Mouse (Mus musculus) megakaryocyte, embryonic 14.5 days (primary cell): ENCODE measurements at regions not wholly inside any gene's neighbourhood (a gene's known extent, or its start where the extent isn't known, plus 50 kb on each side); places are given as distances from the start of the nearest gene placed in this dataset.

ENCODE experiments used
- H3K27me3 ChIP-seq: replicated peaks from 2 replicates; pipeline ENCODE3; 2012; ENCODE audit warnings: inconsistent platforms
- H3K36me3 ChIP-seq: replicated peaks from 2 replicates; pipeline ENCODE3; 2012; ENCODE audit warnings: low read length, inconsistent platforms, mixed read lengths
- H3K4me1 ChIP-seq: 2 replicates; pipeline ENCODE4 v1.6.1; 2012; ENCODE audit warnings: inconsistent platforms
- H3K4me3 ChIP-seq: replicated peaks from 2 replicates; pipeline ENCODE3; 2012; ENCODE audit warnings: moderate library complexity, mild to moderate bottlenecking, inconsistent platforms
- H3K9me3 ChIP-seq: 2 replicates; pipeline ENCODE4 v1.6.1; 2012; ENCODE audit warnings: inconsistent platforms
- FLI1 ChIP-seq: IDR thresholded peaks from 2 replicates; pipeline ENCODE4 v1.6.1; 2012; ENCODE audit warnings: low read length, inconsistent platforms, mixed read lengths
- GATA1 ChIP-seq: IDR thresholded peaks from 3 replicates; pipeline ENCODE4 v1.6.1; 2012; ENCODE audit warnings: mixed read lengths, low read length, inconsistent platforms, borderline replicate concordance

DNA sequence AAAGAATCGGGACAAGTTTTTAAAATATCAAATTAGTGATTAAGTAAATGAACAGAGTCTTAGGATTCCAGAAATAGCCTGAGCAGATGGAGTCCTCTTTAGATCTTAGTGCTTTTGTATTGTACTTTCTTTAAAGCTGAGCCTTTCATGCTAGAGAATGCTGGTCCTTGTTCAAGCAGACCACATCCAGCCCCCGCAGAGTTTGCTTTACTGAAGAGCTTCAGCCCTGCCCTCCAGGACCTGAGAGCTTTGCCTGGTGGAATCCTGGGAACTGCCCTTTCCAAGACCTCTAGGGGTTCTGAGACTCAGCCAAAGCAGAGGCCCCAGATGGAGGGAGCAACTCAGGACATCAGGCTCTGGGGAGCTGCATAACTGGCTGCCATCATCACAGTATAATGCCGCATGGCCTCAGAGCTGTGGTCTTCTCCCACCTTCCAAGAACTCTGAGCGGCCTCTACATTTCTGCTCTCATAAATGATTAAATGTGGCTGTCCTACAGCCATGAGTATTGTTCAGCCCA, 153.6 kb upstream of the Sh3bp4 start:
- Histone ChIP-seq H3K9me3 (peaks cover 13% of the 10 kb centered on the region), H3K27me3 (no peaks in the 10 kb centered on the region), H3K36me3 (no peaks in the 10 kb centered on the region), H3K4me1 (no peaks in the 10 kb centered on the region), H3K4me3 (no peak overlapping the region)
- no peak for TF ChIP-seq FLI1
- no peak for TF ChIP-seq GATA1

DNA sequence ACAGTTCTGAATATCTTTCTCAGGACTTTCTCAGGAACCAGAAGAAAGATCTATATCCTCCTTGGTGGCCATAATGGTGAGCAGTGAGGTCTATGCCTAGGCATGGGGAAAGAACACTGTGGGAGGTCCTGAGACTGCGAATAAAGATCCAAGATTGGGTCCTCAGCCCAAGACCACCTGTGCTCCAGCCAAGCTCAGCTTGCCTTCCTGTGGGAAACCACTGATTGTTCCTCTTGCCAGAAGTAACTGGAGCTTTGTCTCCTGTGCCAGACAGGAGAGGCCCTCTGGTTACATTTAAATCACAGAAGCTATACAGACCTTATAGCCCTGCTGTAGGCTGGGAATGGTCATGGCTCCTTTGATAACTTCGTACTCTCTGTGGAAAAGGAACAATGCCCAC, 148.8 kb upstream of the Sh3bp4 start:
- Histone ChIP-seq H3K4me1 (no peaks in the 10 kb centered on the region), H3K4me3 (no peak overlapping the region), H3K36me3 (no peaks in the 10 kb centered on the region), H3K9me3 (peaks cover 17% of the 10 kb centered on the region), H3K27me3 (no peaks in the 10 kb centered on the region)
- TF ChIP-seq GATA1 (no peak), FLI1 (no peak)

DNA sequence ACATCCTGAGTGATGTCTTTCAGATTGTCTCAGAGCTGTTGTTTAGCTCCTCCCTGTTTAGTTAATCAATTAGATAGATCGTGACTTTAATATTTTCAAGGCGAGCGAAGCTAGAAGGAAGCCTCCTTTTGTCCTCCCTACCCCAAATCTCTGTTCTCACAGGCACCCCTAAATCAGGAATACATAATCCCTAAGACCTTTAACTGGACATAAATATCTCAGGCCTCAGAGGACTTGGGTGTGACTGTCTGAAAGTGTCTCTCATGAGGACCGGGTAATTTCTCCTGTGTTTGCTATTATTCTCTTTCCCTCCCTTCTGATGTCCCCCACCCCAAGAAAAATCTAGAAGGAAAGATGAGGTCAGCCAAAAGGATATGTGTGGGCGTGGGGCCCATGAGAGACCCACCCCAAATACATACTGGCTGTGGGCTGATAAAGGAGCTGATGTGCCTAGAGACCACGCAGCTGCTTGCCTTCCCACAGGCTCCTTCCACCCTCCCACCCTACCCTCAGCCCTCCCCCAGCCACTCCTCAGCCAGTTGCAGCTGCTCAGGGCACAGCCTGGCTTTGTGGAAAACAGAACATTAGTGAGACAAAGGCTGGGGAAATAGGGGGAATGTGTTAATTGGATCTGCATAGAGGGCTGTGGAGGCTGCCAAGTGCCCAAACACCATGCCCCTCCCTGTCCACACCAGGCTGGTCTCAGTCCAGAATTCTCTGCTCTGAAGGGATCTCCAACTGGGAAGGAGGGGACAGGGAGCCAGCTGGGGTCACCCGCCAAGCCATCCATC, 146.2 kb upstream of the Sh3bp4 start:
- H3K4me3 ChIP-seq = no peak overlapping the region
- TF ChIP-seq FLI1 = no peak
- no peak for TF ChIP-seq GATA1
- peaks cover 25% of the 10 kb centered on the region for H3K9me3 ChIP-seq
- H3K4me1 ChIP-seq = no peaks in the 10 kb centered on the region
- no peaks in the 10 kb centered on the region for H3K27me3 ChIP-seq
- no peaks in the 10 kb centered on the region for H3K36me3 ChIP-seq

DNA sequence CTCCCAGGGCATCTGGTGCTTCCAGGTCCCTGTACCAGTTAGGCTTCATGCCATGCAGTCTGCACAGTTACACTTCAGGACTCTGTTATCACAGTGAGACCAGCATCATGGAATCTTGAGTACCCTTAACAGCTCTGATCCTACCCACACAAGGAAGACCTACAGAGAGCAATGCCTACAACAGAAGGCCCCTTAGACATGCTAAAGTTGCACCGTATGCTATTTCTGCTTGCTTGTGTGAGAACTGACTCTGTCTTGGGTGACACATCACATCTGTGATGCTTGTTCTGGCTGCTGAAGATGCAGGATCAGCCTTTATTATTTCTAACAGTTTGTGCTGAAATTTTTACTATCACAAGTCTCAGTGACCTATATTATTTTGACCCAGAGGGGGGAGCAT, 135.0 kb upstream of the Sh3bp4 start:
- no peak for TF ChIP-seq GATA1

DNA sequence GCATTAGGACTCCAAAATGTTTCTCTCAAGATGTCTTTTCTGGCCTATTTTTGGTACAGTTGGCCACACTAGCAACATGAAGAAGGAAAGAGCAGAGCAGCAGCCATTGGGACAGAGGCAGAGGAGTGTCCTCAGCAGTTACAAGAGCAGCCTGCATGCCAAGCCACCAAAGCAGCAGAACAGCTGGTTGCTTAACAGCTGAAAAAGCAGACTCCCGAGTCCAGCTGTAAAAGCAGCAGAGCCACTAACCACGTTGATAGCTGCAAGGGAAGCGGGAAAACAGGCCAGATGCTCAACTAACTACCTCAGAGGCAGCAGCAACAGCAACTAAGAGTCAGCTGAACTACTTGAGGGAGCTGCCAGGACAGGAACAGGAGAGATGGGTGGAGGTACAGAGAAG, 134.4 kb upstream of the Sh3bp4 start:
- peaks cover 22% of the 10 kb centered on the region for H3K9me3 ChIP-seq
- no peak for TF ChIP-seq FLI1
- TF ChIP-seq GATA1 = no peak
- H3K36me3 ChIP-seq = no peaks in the 10 kb centered on the region
- no peaks in the 10 kb centered on the region for H3K27me3 ChIP-seq
- H3K4me3 ChIP-seq = no peak overlapping the region
- H3K4me1 ChIP-seq = no peaks in the 10 kb centered on the region

More for the DNA sequence above, 135.0 kb upstream of the Sh3bp4 start:
- Histone ChIP-seq H3K36me3 (no peaks in the 10 kb centered on the region), H3K27me3 (no peaks in the 10 kb centered on the region), H3K4me3 (no peak overlapping the region), H3K9me3 (peaks cover 23% of the 10 kb centered on the region), H3K4me1 (no peaks in the 10 kb centered on the region)

DNA sequence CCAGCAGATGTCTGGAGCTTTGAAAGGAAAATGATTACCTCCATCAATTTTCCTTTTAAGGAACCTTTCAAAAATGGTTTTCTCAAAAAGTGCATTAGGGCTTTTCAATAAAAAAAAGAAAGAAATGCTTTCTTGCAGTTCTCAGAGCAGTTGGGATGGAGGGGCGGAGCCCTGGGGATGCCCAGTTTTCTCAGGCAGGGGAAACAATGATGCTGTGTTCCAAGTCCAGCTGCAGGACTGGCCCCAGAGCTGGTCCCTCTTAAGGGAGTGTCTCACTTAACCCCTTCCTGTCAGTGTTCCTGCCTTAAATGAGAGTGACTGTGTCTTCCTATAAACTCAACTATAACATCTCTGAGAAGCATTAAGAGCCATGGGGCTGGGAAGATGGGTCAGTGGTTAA, 132.9 kb upstream of the Sh3bp4 start:
- no peak for TF ChIP-seq FLI1
- no peak for TF ChIP-seq GATA1
- Histone ChIP-seq H3K4me1 (no peaks in the 10 kb centered on the region), H3K4me3 (no peak overlapping the region), H3K27me3 (no peaks in the 10 kb centered on the region), H3K36me3 (no peaks in the 10 kb centered on the region), H3K9me3 (peaks cover 14% of the 10 kb centered on the region)

DNA sequence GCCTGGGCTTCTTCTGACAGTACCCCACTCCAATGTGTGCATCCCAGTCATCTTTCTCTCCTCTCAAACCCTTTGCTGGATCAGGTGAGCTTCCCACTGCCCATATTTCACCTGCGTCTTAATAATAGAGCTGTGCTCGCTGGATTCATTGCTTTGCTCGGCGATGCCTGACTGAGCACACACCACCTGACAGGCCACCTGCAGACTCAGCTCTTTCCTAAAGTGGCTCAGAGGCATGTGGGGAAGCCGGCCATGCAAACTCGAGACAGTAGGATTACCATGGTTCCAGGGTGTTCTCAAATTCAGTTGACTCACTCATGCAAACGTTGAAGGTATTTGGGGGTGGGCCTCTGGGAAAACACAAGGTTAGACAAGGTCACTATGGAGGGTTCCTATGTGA, 131.8 kb upstream of the Sh3bp4 start:
- Histone ChIP-seq H3K4me3 (no peak overlapping the region), H3K9me3 (peaks cover 6% of the 10 kb centered on the region), H3K36me3 (no peaks in the 10 kb centered on the region), H3K27me3 (no peaks in the 10 kb centered on the region), H3K4me1 (no peaks in the 10 kb centered on the region)
- no peak for TF ChIP-seq GATA1
- no peak for TF ChIP-seq FLI1

DNA sequence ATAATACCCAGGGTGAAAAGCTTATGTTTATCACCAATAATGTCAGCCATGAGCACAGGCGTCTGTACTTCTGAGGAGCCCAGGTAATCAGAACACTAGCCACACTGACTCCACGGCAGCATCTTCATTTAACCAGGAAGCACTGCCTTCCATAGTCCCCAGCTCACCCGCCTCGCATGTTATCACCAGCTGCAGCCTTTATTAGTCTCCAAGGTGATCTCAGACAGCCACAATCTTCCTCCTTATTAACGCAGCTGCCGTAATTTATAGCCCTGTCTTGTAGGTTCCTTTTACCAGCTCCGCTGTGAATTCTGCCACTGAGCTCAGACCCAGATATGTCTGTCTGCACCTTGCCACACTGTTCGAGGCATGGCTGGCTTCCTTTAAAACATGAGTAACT, 127.2 kb upstream of the Sh3bp4 start:
- no peak overlapping the region for H3K4me3 ChIP-seq
- H3K36me3 ChIP-seq = no peaks in the 10 kb centered on the region
- 0 out of 2 replicates have a peak, but pooled peaks cover 11% of the 10 kb centered on the region for H3K9me3 ChIP-seq
- TF ChIP-seq GATA1 (no peak), FLI1 (no peak)
- H3K4me1 ChIP-seq = no peaks in the 10 kb centered on the region
- no peaks in the 10 kb centered on the region for H3K27me3 ChIP-seq

DNA sequence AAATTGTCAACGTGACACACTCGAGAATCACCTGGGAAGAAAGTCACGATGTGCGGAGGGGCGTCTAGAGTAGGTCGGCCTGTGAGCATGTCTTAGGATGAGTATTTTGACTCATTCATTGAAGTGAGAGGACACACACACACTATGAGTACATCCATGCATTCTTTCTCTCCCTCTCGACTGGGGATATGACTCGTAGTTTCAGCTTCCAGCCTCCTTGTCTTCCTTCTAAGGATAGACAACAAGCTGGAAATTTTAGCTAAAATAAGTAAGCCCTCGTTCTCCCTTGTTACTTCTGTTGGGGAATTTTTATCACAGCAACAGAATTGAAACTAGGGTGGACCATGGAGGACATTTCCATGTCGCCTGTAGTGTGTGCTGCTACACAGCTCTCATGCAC, 124.3 kb upstream of the Sh3bp4 start:
- Histone ChIP-seq H3K27me3 (no peaks in the 10 kb centered on the region), H3K36me3 (no peaks in the 10 kb centered on the region), H3K4me1 (no peaks in the 10 kb centered on the region), H3K9me3 (peaks cover 28% of the 10 kb centered on the region), H3K4me3 (no peak overlapping the region)
- TF ChIP-seq FLI1 = no peak
- TF ChIP-seq GATA1 = no peak

DNA sequence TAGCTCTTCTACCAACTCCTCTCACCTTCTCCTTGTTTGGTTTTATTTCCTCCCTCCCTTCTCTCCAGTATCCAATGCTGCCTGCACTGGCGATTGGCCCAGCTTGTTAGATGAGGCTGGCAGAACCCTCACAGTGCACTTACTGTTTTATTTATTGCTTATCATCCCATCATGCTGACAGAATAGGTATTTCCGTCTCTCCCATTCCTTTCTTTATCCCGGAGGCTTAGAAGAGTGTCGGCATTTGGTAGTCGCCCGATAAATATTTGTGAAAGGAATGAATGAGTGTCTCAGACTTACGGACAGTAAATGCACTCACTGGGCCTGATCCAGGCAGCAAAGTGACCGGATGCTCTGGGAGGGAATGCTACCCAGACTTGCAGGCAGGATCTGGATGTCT, 123.8 kb upstream of the Sh3bp4 start:
- H3K4me3 ChIP-seq = no peak overlapping the region
- peaks cover 28% of the 10 kb centered on the region for H3K9me3 ChIP-seq
- H3K36me3 ChIP-seq = no peaks in the 10 kb centered on the region
- H3K27me3 ChIP-seq = no peaks in the 10 kb centered on the region
- no peaks in the 10 kb centered on the region for H3K4me1 ChIP-seq
- TF ChIP-seq FLI1 = no peak
- TF ChIP-seq GATA1 = no peak
